Mouse (Mus musculus): ENCODE measurements at regions not wholly inside any gene's neighbourhood (a gene's known extent, or its start where the extent isn't known, plus 50 kb on each side); places are given as distances from the start of the nearest gene placed in this dataset.

- TF ChIP-seq POLR2A (IDR thresholded peaks at IDR 0.05; ENCODE audit: extremely low read depth, insufficient read depth, low read length) (no peak), CTCF (IDR thresholded peaks at IDR 0.05; ENCODE audit: low read depth, low read length) (no peak)
Measured at GRCm38 (mm10) chr9:122531806-122532205, 180.4 kb downstream of the Abhd5 start.

Data from liver, adult 2 months (tissue).